Mouse (Mus musculus): ENCODE results near the gene Polr3a. TPM values are rescaled to one million over a fixed set of nuclear protein-coding genes. Genes with fewer than 3 reads are reported as not detected.
A peak's percentile ranks its signal among the peaks of the same experiment; 100 is the strongest.

The Polr3a gene
- 17.0 and 19.4 TPM in 2 replicates for polyA plus RNA-seq (2015; fragmentation: Nextera tagmentation; extraction: Ambion mirVana)

- H3K36me3 ChIP-seq = peaks cover 27% of the 10 kb centered on the region
- peak; percentile 30; the same call in 1 of the 2 replicates for ATAC-seq (ENCODE audit: insufficient number of reproducible peaks, low FRiP score, low TSS enrichment, low read depth)
- H3K4me1 ChIP-seq = peaks cover 14% of the 10 kb centered on the region
- peak within 1 kb of the TSS; percentile 87 for H3K4me3 ChIP-seq
- H3K9ac ChIP-seq = peak within 1 kb of the TSS; percentile 92
- peak within 1 kb of the TSS; percentile 47; the same call in 1 of the 2 replicates for H3K27ac ChIP-seq
- peak within 1 kb of the TSS; percentile 67 for H3K4me2 ChIP-seq
- H3K27me3 ChIP-seq = no peaks in the 10 kb centered on the region
- WGBS = under 1% methylated on average over 30 of the region's 30 CpGs
- H3K9me3 ChIP-seq = no peaks in the 10 kb centered on the region
Observed at GRCm38 (mm10) chr14:24486773-24487227, at the start of gene Polr3a, which contains the start of gene Rps24. Gene Polr3a, minus strand, starts transcription at chr14:24487058. Gene Rps24, plus strand, starts transcription at chr14:24487125.

- 83% methylated on average over 9 of the region's 9 CpGs for WGBS
- no peak overlapping the region for H3K9ac ChIP-seq
- H3K4me3 ChIP-seq = no peak overlapping the region
- no peaks in the 10 kb centered on the region for H3K36me3 ChIP-seq
- ATAC-seq (ENCODE audit: insufficient number of reproducible peaks, low FRiP score, low TSS enrichment, low read depth) = no peak
- H3K27me3 ChIP-seq = no peaks in the 10 kb centered on the region
- H3K4me1 ChIP-seq = peaks cover 16% of the 10 kb centered on the region
- no peaks in the 10 kb centered on the region for H3K9me3 ChIP-seq
- H3K4me2 ChIP-seq = no peak overlapping the region
- no peak overlapping the region for H3K27ac ChIP-seq
Observed at GRCm38 (mm10) chr14:24534865-24535545, 48.1 kb upstream of the Polr3a start.

- H3K9ac ChIP-seq = no peak overlapping the region
- no peaks in the 10 kb centered on the region for H3K36me3 ChIP-seq
- WGBS = 2% methylated on average over 6 of the region's 6 CpGs
- no peaks in the 10 kb centered on the region for H3K9me3 ChIP-seq
- H3K4me1 ChIP-seq = peaks cover 26% of the 10 kb centered on the region
- H3K4me2 ChIP-seq = peak overlapping the region; percentile 19
- peak; percentile 80 for ATAC-seq (ENCODE audit: insufficient number of reproducible peaks, low FRiP score, low TSS enrichment, low read depth)
- H3K27me3 ChIP-seq = no peaks in the 10 kb centered on the region
- H3K27ac ChIP-seq = peak overlapping the region; percentile 12; the same call in 1 of the 2 replicates
- no peak overlapping the region for H3K4me3 ChIP-seq
Observed at GRCm38 (mm10) chr14:24530228-24530627, 43.4 kb upstream of the Polr3a start.

GRCm38 (mm10) chr14:24526440-24526839, 39.6 kb upstream of the Polr3a start:
- ATAC-seq (ENCODE audit: insufficient number of reproducible peaks, low FRiP score, low TSS enrichment, low read depth) = no peak
- Histone ChIP-seq H3K4me1 (peaks cover 20% of the 10 kb centered on the region), H3K27me3 (no peaks in the 10 kb centered on the region), H3K9ac (no peak overlapping the region), H3K27ac (no peak overlapping the region), H3K36me3 (no peaks in the 10 kb centered on the region), H3K9me3 (no peaks in the 10 kb centered on the region), H3K4me2 (no peak overlapping the region), H3K4me3 (no peak overlapping the region)
- WGBS = 64% methylated on average over 10 of the region's 10 CpGs

GRCm38 (mm10) chr14:24525677-24526415, 39.0 kb upstream of the Polr3a start:
- Histone ChIP-seq H3K4me1 (peaks cover 18% of the 10 kb centered on the region), H3K4me3 (no peak overlapping the region), H3K27me3 (no peaks in the 10 kb centered on the region), H3K9ac (no peak overlapping the region), H3K9me3 (no peaks in the 10 kb centered on the region), H3K36me3 (no peaks in the 10 kb centered on the region), H3K27ac (no peak overlapping the region), H3K4me2 (no peak overlapping the region)
- WGBS = 55% methylated on average over 10 of the region's 10 CpGs
- ATAC-seq (ENCODE audit: insufficient number of reproducible peaks, low FRiP score, low TSS enrichment, low read depth) = no peak

- H3K4me2 ChIP-seq = no peak overlapping the region
- no peak overlapping the region for H3K9ac ChIP-seq
- no peak for ATAC-seq (ENCODE audit: insufficient number of reproducible peaks, low FRiP score, low TSS enrichment, low read depth)
- H3K36me3 ChIP-seq = no peaks in the 10 kb centered on the region
- H3K9me3 ChIP-seq = no peaks in the 10 kb centered on the region
- 65% methylated on average over 3 of the region's 3 CpGs for WGBS
- no peak overlapping the region for H3K27ac ChIP-seq
- H3K4me3 ChIP-seq = no peak overlapping the region
- H3K4me1 ChIP-seq = peaks cover 11% of the 10 kb centered on the region
- H3K27me3 ChIP-seq = no peaks in the 10 kb centered on the region
Observed at GRCm38 (mm10) chr14:24525137-24525536, 38.3 kb upstream of the Polr3a start.

GRCm38 (mm10) chr14:24521597-24521996, 34.7 kb upstream of the Polr3a start:
- H3K4me3 ChIP-seq = no peak overlapping the region
- H3K9me3 ChIP-seq = no peaks in the 10 kb centered on the region
- no peaks in the 10 kb centered on the region for H3K27me3 ChIP-seq
- no peak overlapping the region for H3K4me2 ChIP-seq
- no peaks in the 10 kb centered on the region for H3K36me3 ChIP-seq
- H3K9ac ChIP-seq = no peak overlapping the region
- ATAC-seq (ENCODE audit: insufficient number of reproducible peaks, low FRiP score, low TSS enrichment, low read depth) = no peak
- WGBS = 68% methylated on average over 8 of the region's 8 CpGs
- no peak overlapping the region for H3K27ac ChIP-seq
- 0 out of 2 replicates have a peak, but pooled peaks cover 3% of the 10 kb centered on the region for H3K4me1 ChIP-seq

- no peak overlapping the region for H3K4me3 ChIP-seq
- H3K9ac ChIP-seq = no peak overlapping the region
- peaks cover 10% of the 10 kb centered on the region for H3K4me1 ChIP-seq
- no peaks in the 10 kb centered on the region for H3K36me3 ChIP-seq
- no peak for ATAC-seq (ENCODE audit: insufficient number of reproducible peaks, low FRiP score, low TSS enrichment, low read depth)
- H3K27ac ChIP-seq = no peak overlapping the region
- H3K4me2 ChIP-seq = no peak overlapping the region
- 81% methylated on average over 6 of the region's 6 CpGs for WGBS
- H3K9me3 ChIP-seq = 0 out of 2 replicates have a peak, but pooled peaks cover 4% of the 10 kb centered on the region
- H3K27me3 ChIP-seq = no peaks in the 10 kb centered on the region
Observed at GRCm38 (mm10) chr14:24512527-24513161, 25.8 kb upstream of the Polr3a start.

GRCm38 (mm10) chr14:24510679-24511078, 23.8 kb upstream of the Polr3a start:
- 78% methylated on average over 2 of the region's 2 CpGs for WGBS
- ATAC-seq (ENCODE audit: insufficient number of reproducible peaks, low FRiP score, low TSS enrichment, low read depth) = no peak
- no peak overlapping the region for H3K9ac ChIP-seq

GRCm38 (mm10) chr14:24510218-24510617, 23.4 kb upstream of the Polr3a start:
- H3K27me3 ChIP-seq = no peaks in the 10 kb centered on the region
- H3K9ac ChIP-seq = no peak overlapping the region
- no peak overlapping the region for H3K4me3 ChIP-seq
- H3K27ac ChIP-seq = no peak overlapping the region
- 0 out of 2 replicates have a peak, but pooled peaks cover 4% of the 10 kb centered on the region for H3K9me3 ChIP-seq
- H3K4me1 ChIP-seq = peaks cover 20% of the 10 kb centered on the region
- H3K4me2 ChIP-seq = no peak overlapping the region
- H3K36me3 ChIP-seq = no peaks in the 10 kb centered on the region
- WGBS = 97% methylated on average over 1 of the region's 1 CpGs
- no peak for ATAC-seq (ENCODE audit: insufficient number of reproducible peaks, low FRiP score, low TSS enrichment, low read depth)

More at GRCm38 (mm10) chr14:24510679-24511078, 23.8 kb upstream of the Polr3a start:
- Histone ChIP-seq H3K4me2 (no peak overlapping the region), H3K27ac (no peak overlapping the region), H3K4me1 (peaks cover 20% of the 10 kb centered on the region), H3K27me3 (no peaks in the 10 kb centered on the region), H3K9me3 (0 out of 2 replicates have a peak, but pooled peaks cover 4% of the 10 kb centered on the region), H3K4me3 (no peak overlapping the region), H3K36me3 (no peaks in the 10 kb centered on the region)

GRCm38 (mm10) chr14:24509557-24509956, 22.7 kb upstream of the Polr3a start:
- H3K4me1 ChIP-seq = peaks cover 20% of the 10 kb centered on the region
- no peaks in the 10 kb centered on the region for H3K27me3 ChIP-seq
- 0 out of 2 replicates have a peak, but pooled peaks cover 4% of the 10 kb centered on the region for H3K9me3 ChIP-seq
- no peak for ATAC-seq (ENCODE audit: insufficient number of reproducible peaks, low FRiP score, low TSS enrichment, low read depth)
- 71% methylated on average over 5 of the region's 5 CpGs for whole genome bisulfite sequencing
- H3K36me3 ChIP-seq = no peaks in the 10 kb centered on the region
- no peak overlapping the region for H3K4me2 ChIP-seq
- no peak overlapping the region for H3K27ac ChIP-seq
- no peak overlapping the region for H3K4me3 ChIP-seq
- no peak overlapping the region for H3K9ac ChIP-seq

All from limb, embryonic 15.5 days (tissue).